Mouse (Mus musculus) MEL (cell line): ENCODE measurements around the gene Lgr6.

Source experiments
- CTCF ChIP-seq, 3 experiments: IDR thresholded peaks in 2 of 3; conservative IDR thresholded peaks in 1 of 3; 2 replicates each; pipeline ENCODE4 v1.5.1; 2011 to 2012; ENCODE audit warnings: low read length in 3 of 3, low read depth in 2 of 3, mild to moderate bottlenecking in 2 of 3, improper control_type of control experiment in 1 of 3, inconsistent platforms in 1 of 3, mixed read lengths in 1 of 3, moderate library complexity in 1 of 3; ENCODE audit not compliant: control insufficient read depth in 1 of 3, insufficient read depth in 1 of 3, poor library complexity in 1 of 3, severe bottlenecking in 1 of 3
- E2F4 ChIP-seq: IDR thresholded peaks from 2 replicates; pipeline ENCODE4 v1.6.1; 2011; ENCODE audit warnings: low read depth, low read length, improper control_type of control experiment, borderline replicate concordance
- GATA1 ChIP-seq: IDR thresholded peaks from 2 replicates; pipeline ENCODE4 v1.6.1; 2011; ENCODE audit warnings: low read depth, low read length, improper control_type of control experiment
- JUND ChIP-seq: IDR thresholded peaks from 2 replicates; pipeline ENCODE4 v1.6.1; 2011; ENCODE audit warnings: low read depth, mild to moderate bottlenecking, improper control_type of control experiment, low read length
- MAX ChIP-seq: IDR thresholded peaks from 2 replicates; pipeline ENCODE4 v1.6.1; 2011; ENCODE audit warnings: low read length, improper control_type of control experiment
- NELFE ChIP-seq: IDR thresholded peaks from 2 replicates; pipeline ENCODE4 v1.6.1; 2011; ENCODE audit warnings: low read depth, low read length, improper control_type of control experiment
- POLR2A ChIP-seq, 2 experiments: IDR thresholded peaks; 2 replicates each; pipeline ENCODE4 v1.6.1; 2011 to 2012; ENCODE audit warnings: low read length in 2 of 2, mild to moderate bottlenecking in 2 of 2, control low read depth in 1 of 2, improper control_type of control experiment in 1 of 2, low read depth in 1 of 2, moderate library complexity in 1 of 2; ENCODE audit not compliant: control insufficient read depth in 1 of 2, insufficient read depth in 1 of 2, poor library complexity in 1 of 2
- POLR2AphosphoS5 ChIP-seq: IDR thresholded peaks from 2 replicates; pipeline ENCODE4 v1.6.1; 2012; ENCODE audit warnings: low read depth, borderline replicate concordance, mild to moderate bottlenecking, inconsistent platforms, low read length, moderate library complexity, mixed read lengths
- RAD21 ChIP-seq: IDR thresholded peaks from 2 replicates; pipeline ENCODE4 v1.6.1; 2011; ENCODE audit warnings: mild to moderate bottlenecking, low read depth, low read length, improper control_type of control experiment
- TAL1 ChIP-seq: IDR thresholded peaks from 2 replicates; pipeline ENCODE4 v1.6.1; 2012; ENCODE audit warnings: mild to moderate bottlenecking, inconsistent platforms, low read length, moderate library complexity, mixed read lengths
- USF2 ChIP-seq, 2 experiments: IDR thresholded peaks; 2 replicates each; pipeline ENCODE4 v1.6.1; 2011 to 2012; ENCODE audit warnings: improper control_type of control experiment in 2 of 2, low read length in 2 of 2, borderline replicate concordance in 1 of 2, inconsistent platforms in 1 of 2, low read depth in 1 of 2, mild to moderate bottlenecking in 1 of 2; ENCODE audit not compliant: insufficient read depth in 1 of 2
- ZKSCAN1 ChIP-seq: IDR thresholded peaks from 2 replicates; pipeline ENCODE4 v1.6.1; 2012; ENCODE audit warnings: low read depth, mild to moderate bottlenecking, inconsistent platforms, low read length, improper control_type of control experiment, moderate library complexity

GRCm38 (mm10) chr1:135086015-135086414 lies 19.1 kb downstream of the Lgr6 start:
- no peak for TF ChIP-seq USF2 (IDR thresholded peaks at IDR 0.05; ENCODE audit: borderline replicate concordance in 1 of 2, insufficient read depth in 1 of 2, low read depth in 1 of 2, low read length in 2 of 2)
- no peak for TF ChIP-seq CTCF (IDR thresholded peaks at IDR 0.05 in 2 of 3, conservative IDR thresholded peaks at IDR 0.05 in 1 of 3; ENCODE audit: control insufficient read depth in 1 of 3, insufficient read depth in 1 of 3, low read depth in 2 of 3, low read length in 3 of 3, poor library complexity in 1 of 3, severe bottlenecking in 1 of 3)
- no peak for TF ChIP-seq E2F4
- no peak for TF ChIP-seq POLR2A (IDR thresholded peaks at IDR 0.05; ENCODE audit: control insufficient read depth in 1 of 2, insufficient read depth in 1 of 2, low read depth in 1 of 2, low read length in 2 of 2, poor library complexity in 1 of 2)
- TF ChIP-seq JUND = no peak
- no peak for TF ChIP-seq GATA1
- TF ChIP-seq RAD21 = no peak
- no peak for TF ChIP-seq MAX
- TF ChIP-seq TAL1 = no peak
- TF ChIP-seq POLR2AphosphoS5 = no peak
- no peak for TF ChIP-seq NELFE
- TF ChIP-seq ZKSCAN1 = no peak
